Mouse (Mus musculus): ENCODE results near the gene Crebbp. TPM values are rescaled to one million over a fixed set of nuclear protein-coding genes. Genes with fewer than 3 reads are reported as not detected.
A peak's percentile ranks its signal among the peaks of the same experiment; 100 is the strongest.

The Crebbp gene
- total and polyA plus RNA-seq, 3 experiments = 5.4 to 18.8 (median 14.7) TPM

DNA sequence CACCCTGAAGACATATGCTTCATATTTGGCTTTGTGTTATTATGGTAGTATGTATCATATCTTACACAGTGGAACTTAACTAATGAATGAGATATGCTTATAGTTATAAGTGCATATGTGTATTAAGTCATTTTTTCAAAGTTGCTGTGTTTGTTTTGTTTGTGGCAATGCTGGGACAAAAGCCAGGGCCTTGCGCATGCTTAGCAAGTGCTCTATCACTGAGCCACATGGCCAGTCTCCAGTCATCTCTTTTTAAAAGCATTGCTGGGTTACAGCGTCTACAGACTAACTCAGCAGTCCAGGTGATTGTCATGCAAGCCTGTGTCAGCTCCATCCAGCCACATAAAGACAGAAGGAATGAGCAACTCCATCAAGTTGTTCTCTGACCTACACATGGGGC lies 12.0 kb upstream of the Crebbp start:
- Histone ChIP-seq H3K4me1 (ENCODE audit: control insufficient read depth in 1 of 2, insufficient read depth in 2 of 2) (no peaks in the 10 kb centered on the region), H3K4me3 (replicated peaks in 1 of 3; ENCODE audit: low read depth in 2 of 3, low read length in 2 of 3, poor library complexity in 1 of 3) (no peak overlapping the region), H3K27me3 (replicated peaks) (no peaks in the 10 kb centered on the region), H3K9ac (ENCODE audit: insufficient read depth, low read depth) (no peak overlapping the region), H3K9me3 (replicated peaks; ENCODE audit: low read length) (no peaks in the 10 kb centered on the region), H3K27ac (ENCODE audit: insufficient read depth, low read depth) (no peak overlapping the region), H3K79me2 (replicated peaks; ENCODE audit: control insufficient read depth, extremely low read depth, insufficient read depth, poor library complexity, severe bottlenecking) (no peaks in the 10 kb centered on the region), H3K36me3 (replicated peaks in 1 of 2; ENCODE audit: control insufficient read depth in 1 of 2, insufficient read depth in 1 of 2, low read length in 1 of 2) (no peaks in the 10 kb centered on the region), H3K4me2 (ENCODE audit: insufficient read depth, low read depth, poor library complexity, severe bottlenecking) (no peak overlapping the region)
- DNase-seq (ENCODE audit: extremely low read depth) = no peak
- dilution Hi-C loops (cut with MboI; ENCODE audit: extremely low pct_ligation_motif_present, extremely low pct_unique_long_range_greater_than_20kb, low sequenced_read_pairs) = no loop called here
- no peak for TF ChIP-seq IRF4 (IDR thresholded peaks at IDR 0.05; ENCODE audit: low read depth, low read length)
- TF ChIP-seq BHLHE40 (IDR thresholded peaks at IDR 0.05; ENCODE audit: low read depth, low read length) = no peak
- TF ChIP-seq CHD1 (IDR thresholded peaks at IDR 0.05; ENCODE audit: low read depth, low read length) = no peak
- TF ChIP-seq HCFC1 (IDR thresholded peaks at IDR 0.05; ENCODE audit: low read depth, low read length) = no peak
- TF ChIP-seq JUND (conservative IDR thresholded peaks at IDR 0.05; ENCODE audit: low read depth, low read length) = no peak
- no peak for TF ChIP-seq PAX5 (IDR thresholded peaks at IDR 0.05; ENCODE audit: low read length)
- no peak for TF ChIP-seq USF2 (conservative IDR thresholded peaks at IDR 0.05; ENCODE audit: low read depth, low read length)
- no peak for TF ChIP-seq RCOR1 (conservative IDR thresholded peaks at IDR 0.05; ENCODE audit: low read depth, low read length)
- no peak for TF ChIP-seq UBTF (IDR thresholded peaks at IDR 0.05; ENCODE audit: low read depth, low read length)
- no peak for TF ChIP-seq SIN3A (IDR thresholded peaks at IDR 0.05; ENCODE audit: low read length)
- no peak for TF ChIP-seq TCF12 (IDR thresholded peaks at IDR 0.05; ENCODE audit: low read depth, low read length)
- no peak for TF ChIP-seq MEF2A (IDR thresholded peaks at IDR 0.05; ENCODE audit: borderline replicate concordance, low read depth, low read length)
- TF ChIP-seq ZMIZ1 (IDR thresholded peaks at IDR 0.05; ENCODE audit: low read depth, low read length) = no peak
- TF ChIP-seq ZNF384 (IDR thresholded peaks at IDR 0.05; ENCODE audit: low read depth, low read length) = no peak
- no peak for TF ChIP-seq ZKSCAN1 (IDR thresholded peaks at IDR 0.05; ENCODE audit: borderline replicate concordance, low read depth, low read length)
- no peak for TF ChIP-seq MYC (IDR thresholded peaks at IDR 0.05; ENCODE audit: low read depth, low read length)
- in situ Hi-C loops (cut with MboI; ENCODE audit: low pct_ligation_motif_present, low pct_unique_long_range_greater_than_20kb, low sequenced_read_pairs) = no loop called here

- Histone ChIP-seq H3K27me3 (replicated peaks) (peaks cover 44% of the 10 kb centered on the region), H3K36me3 (replicated peaks in 1 of 2; ENCODE audit: control insufficient read depth in 1 of 2, insufficient read depth in 1 of 2, low read length in 1 of 2) (peaks cover 0 to 5% of the 10 kb centered on the region in 2 experiments), H3K4me1 (ENCODE audit: control insufficient read depth in 1 of 2, insufficient read depth in 2 of 2) (peaks cover 7 to 24% of the 10 kb centered on the region in 2 experiments; a peak in 3 of 4 replicates), H3K9ac (ENCODE audit: insufficient read depth, low read depth) (peak overlapping the region; percentile 99), H3K79me2 (replicated peaks; ENCODE audit: control insufficient read depth, extremely low read depth, insufficient read depth, poor library complexity, severe bottlenecking) (peaks cover 28% of the 10 kb centered on the region), H3K4me2 (ENCODE audit: insufficient read depth, low read depth, poor library complexity, severe bottlenecking) (peak overlapping the region; percentile 61), H3K9me3 (replicated peaks; ENCODE audit: low read length) (no peaks in the 10 kb centered on the region), H3K27ac (ENCODE audit: insufficient read depth, low read depth) (no peak overlapping the region), H3K4me3 (replicated peaks in 1 of 3; ENCODE audit: low read depth in 2 of 3, low read length in 2 of 3, poor library complexity in 1 of 3) (peak overlapping the region; percentile 28 to 79 (median 78))
- in situ Hi-C loops (cut with MboI; ENCODE audit: low pct_ligation_motif_present, low pct_unique_long_range_greater_than_20kb, low sequenced_read_pairs) (no loop called here), dilution Hi-C loops (cut with MboI; ENCODE audit: extremely low pct_ligation_motif_present, extremely low pct_unique_long_range_greater_than_20kb, low sequenced_read_pairs) (no loop called here)
- TF ChIP-seq KAT2A (IDR thresholded peaks at IDR 0.05; ENCODE audit: insufficient replicate concordance, low read length) = no peak
- TF ChIP-seq CHD2 (IDR thresholded peaks at IDR 0.05; ENCODE audit: low read length) = no peak
- TF ChIP-seq ZNF384 (IDR thresholded peaks at IDR 0.05; ENCODE audit: low read depth, low read length) = no peak
- TF ChIP-seq POLR2AphosphoS2 (IDR thresholded peaks at IDR 0.05; ENCODE audit: low read depth, low read length) = no peak
- TF ChIP-seq ZKSCAN1 (IDR thresholded peaks at IDR 0.05; ENCODE audit: borderline replicate concordance, low read depth, low read length) = no peak
- no peak for TF ChIP-seq GABPA (IDR thresholded peaks at IDR 0.05; ENCODE audit: insufficient replicate concordance, low read depth, low read length)
- no peak for TF ChIP-seq CHD1 (IDR thresholded peaks at IDR 0.05; ENCODE audit: low read depth, low read length)
- no peak for TF ChIP-seq USF1 (IDR thresholded peaks at IDR 0.05; ENCODE audit: low read depth, low read length)
- no peak for TF ChIP-seq EP300 (IDR thresholded peaks at IDR 0.05; ENCODE audit: low read length)
- TF ChIP-seq ELF1 (IDR thresholded peaks at IDR 0.05; ENCODE audit: low read depth, low read length) = no peak
- no peak for TF ChIP-seq MEF2A (IDR thresholded peaks at IDR 0.05; ENCODE audit: borderline replicate concordance, low read depth, low read length)
- no peak for DNase-seq (ENCODE audit: extremely low read depth)
Measured at GRCm38 (mm10) chr16:4214631-4215240, 939 bp upstream of the Crebbp start.

All from CH12.LX (cell line).